Mouse (Mus musculus): ENCODE measurements around the gene Tceal8. TPM values are rescaled to one million over a fixed set of nuclear protein-coding genes. Genes with fewer than 3 reads are reported as not detected.

Gene Tceal8
- polyA plus RNA-seq, 1 experiment = 47.6 TPM

DNA sequence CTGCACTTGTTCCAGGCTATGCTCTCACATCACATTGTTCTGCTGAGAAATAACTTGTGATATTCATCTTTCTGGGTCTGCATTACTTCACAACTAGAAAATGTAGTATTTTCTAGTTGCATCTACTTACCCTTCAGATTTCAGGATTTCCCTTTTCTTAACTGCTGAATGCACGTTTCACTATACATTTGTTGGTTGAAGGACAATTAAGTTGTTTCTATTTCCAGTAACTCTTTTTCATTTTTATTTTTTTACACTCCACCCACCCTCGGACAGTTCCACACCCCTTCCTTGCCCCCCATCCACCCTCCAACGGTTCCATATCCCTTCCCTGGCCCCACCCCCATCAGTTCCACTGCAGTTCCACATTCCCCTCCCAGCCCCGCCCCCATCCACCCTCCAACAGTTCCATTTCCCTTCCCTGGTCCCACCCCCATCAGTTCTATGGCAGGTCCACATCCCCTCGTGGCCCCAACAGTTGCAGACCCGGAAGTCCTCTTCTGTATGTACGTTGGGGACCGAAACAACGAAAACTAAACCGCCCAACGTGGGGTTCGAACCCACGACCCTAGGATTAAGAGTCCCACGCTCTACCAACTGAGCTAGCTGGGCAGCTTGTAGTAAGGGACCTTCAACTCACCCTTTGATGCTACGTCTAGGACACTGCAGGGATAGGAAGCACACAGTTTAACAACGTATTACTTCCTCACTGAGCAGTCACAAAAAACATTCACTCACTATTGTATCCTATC, 23.2 kb upstream of the Tceal8 start:
- H3K27ac ChIP-seq (ENCODE audit: control insufficient read depth, insufficient read depth, low read depth, low read length, poor library complexity) = no peak overlapping the region
- no peaks in the 10 kb centered on the region for H3K4me1 ChIP-seq (ENCODE audit: control insufficient read depth, insufficient read depth, low read length)
- WGBS = 70% methylated on average over 16 of the region's 16 CpGs
- H3K4me3 ChIP-seq (replicated peaks; ENCODE audit: control insufficient read depth, low read depth, low read length) = no peak overlapping the region
- TF ChIP-seq CTCF (IDR thresholded peaks at IDR 0.05; ENCODE audit: control insufficient read depth, insufficient read depth, low read length) (no peak), POLR2A (IDR thresholded peaks at IDR 0.05; ENCODE audit: borderline replicate concordance, control insufficient read depth, low read depth, low read length) (no peak)

DNA sequence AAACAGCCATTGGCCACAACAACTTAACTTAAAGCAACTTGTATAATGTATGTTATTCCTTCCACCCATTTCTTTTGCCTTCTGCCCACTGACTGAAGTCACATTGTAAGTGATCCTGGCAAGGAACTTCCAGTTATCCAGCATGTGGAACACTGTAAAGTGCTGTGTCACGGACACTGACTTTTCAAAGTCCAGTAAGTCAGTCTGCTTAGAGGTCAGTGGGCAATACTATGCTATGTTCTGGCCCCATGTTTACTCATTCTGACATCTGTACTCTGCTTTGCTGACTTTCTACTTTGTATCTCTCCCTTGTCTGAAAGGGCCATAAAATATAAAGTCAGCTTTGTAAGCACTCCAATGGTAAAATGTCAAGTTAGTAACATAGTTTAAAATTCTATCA, 11.0 kb upstream of the Tceal8 start:
- no peak overlapping the region for H3K27ac ChIP-seq (ENCODE audit: control insufficient read depth, insufficient read depth, low read depth, low read length, poor library complexity)
- WGBS = 71% methylated on average over 1 of the region's 1 CpGs
- no peak for TF ChIP-seq POLR2A (IDR thresholded peaks at IDR 0.05; ENCODE audit: borderline replicate concordance, control insufficient read depth, low read depth, low read length)
- TF ChIP-seq CTCF (IDR thresholded peaks at IDR 0.05; ENCODE audit: control insufficient read depth, insufficient read depth, low read length) = no peak
- no peak overlapping the region for H3K4me3 ChIP-seq (replicated peaks; ENCODE audit: control insufficient read depth, low read depth, low read length)
- no peaks in the 10 kb centered on the region for H3K4me1 ChIP-seq (ENCODE audit: control insufficient read depth, insufficient read depth, low read length)

DNA sequence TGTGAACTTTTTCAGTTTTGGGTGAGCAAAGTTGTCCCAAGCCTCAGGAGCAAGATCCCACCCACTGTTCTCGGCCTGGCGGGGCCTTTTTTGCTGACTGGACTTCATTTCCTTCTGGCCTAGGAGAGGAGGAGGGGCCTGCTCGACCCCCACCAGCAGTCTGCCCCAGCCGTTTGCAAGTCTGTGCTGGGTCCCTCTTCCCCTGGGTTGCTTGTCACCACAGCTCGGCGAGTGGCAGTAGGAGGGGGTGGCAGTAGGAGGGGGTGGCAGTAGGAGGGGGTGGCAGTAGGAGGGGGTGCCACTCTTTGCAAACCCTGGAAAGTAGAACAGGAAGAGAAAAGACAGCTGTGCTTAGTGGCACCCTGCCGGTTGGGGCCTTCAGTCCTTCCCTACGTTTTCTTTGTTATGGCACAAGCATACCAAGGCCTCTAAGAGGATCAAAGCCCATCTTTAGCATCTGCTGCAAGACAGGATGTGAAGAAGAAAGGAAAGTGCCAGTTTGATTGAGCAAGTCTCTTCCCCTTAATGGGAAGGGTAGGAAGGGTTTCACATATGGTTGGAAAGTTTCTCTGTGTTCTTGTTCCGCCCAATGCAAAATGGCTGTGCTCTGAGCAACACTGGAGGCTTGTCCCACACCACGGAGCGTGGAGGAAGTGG, 8.9 kb upstream of the Tceal8 start:
- H3K27ac ChIP-seq (ENCODE audit: control insufficient read depth, insufficient read depth, low read depth, low read length, poor library complexity) = no peak overlapping the region
- no peaks in the 10 kb centered on the region for H3K4me1 ChIP-seq (ENCODE audit: control insufficient read depth, insufficient read depth, low read length)
- TF ChIP-seq CTCF (IDR thresholded peaks at IDR 0.05; ENCODE audit: control insufficient read depth, insufficient read depth, low read length) = no peak
- TF ChIP-seq POLR2A (IDR thresholded peaks at IDR 0.05; ENCODE audit: borderline replicate concordance, control insufficient read depth, low read depth, low read length) = no peak
- no peak overlapping the region for H3K4me3 ChIP-seq (replicated peaks; ENCODE audit: control insufficient read depth, low read depth, low read length)
- WGBS = 24% methylated on average over 11 of the region's 11 CpGs

DNA sequence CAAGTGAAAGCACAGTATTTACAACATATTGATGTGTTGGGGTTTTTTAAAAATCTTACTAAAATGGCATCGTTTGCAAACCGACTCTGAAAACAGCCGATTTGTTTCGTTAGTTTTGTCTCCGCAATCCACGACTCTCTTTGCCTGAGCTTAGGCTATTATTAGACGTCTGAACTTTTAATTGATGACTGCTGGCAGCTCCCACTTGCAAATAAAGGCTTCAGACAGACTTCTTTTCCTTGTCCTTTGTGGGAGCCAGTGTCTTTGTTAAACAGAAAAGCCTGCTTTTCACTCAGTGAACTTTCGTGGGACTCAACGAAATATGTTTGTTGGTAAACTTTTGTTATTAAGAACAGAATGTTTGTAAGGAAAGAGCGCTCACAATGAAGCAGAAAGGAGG, 644 bp upstream of the Tceal8 start:
- no peak overlapping the region for H3K4me3 ChIP-seq (replicated peaks; ENCODE audit: control insufficient read depth, low read depth, low read length)
- TF ChIP-seq CTCF (IDR thresholded peaks at IDR 0.05; ENCODE audit: control insufficient read depth, insufficient read depth, low read length) (no peak), POLR2A (IDR thresholded peaks at IDR 0.05; ENCODE audit: borderline replicate concordance, control insufficient read depth, low read depth, low read length) (no peak)
- 31% methylated on average over 10 of the region's 10 CpGs for WGBS
- no peaks in the 10 kb centered on the region; the same call in 1 of the 2 replicates for H3K4me1 ChIP-seq (ENCODE audit: control insufficient read depth, insufficient read depth, low read length)
- no peak overlapping the region for H3K27ac ChIP-seq (ENCODE audit: control insufficient read depth, insufficient read depth, low read depth, low read length, poor library complexity)

DNA sequence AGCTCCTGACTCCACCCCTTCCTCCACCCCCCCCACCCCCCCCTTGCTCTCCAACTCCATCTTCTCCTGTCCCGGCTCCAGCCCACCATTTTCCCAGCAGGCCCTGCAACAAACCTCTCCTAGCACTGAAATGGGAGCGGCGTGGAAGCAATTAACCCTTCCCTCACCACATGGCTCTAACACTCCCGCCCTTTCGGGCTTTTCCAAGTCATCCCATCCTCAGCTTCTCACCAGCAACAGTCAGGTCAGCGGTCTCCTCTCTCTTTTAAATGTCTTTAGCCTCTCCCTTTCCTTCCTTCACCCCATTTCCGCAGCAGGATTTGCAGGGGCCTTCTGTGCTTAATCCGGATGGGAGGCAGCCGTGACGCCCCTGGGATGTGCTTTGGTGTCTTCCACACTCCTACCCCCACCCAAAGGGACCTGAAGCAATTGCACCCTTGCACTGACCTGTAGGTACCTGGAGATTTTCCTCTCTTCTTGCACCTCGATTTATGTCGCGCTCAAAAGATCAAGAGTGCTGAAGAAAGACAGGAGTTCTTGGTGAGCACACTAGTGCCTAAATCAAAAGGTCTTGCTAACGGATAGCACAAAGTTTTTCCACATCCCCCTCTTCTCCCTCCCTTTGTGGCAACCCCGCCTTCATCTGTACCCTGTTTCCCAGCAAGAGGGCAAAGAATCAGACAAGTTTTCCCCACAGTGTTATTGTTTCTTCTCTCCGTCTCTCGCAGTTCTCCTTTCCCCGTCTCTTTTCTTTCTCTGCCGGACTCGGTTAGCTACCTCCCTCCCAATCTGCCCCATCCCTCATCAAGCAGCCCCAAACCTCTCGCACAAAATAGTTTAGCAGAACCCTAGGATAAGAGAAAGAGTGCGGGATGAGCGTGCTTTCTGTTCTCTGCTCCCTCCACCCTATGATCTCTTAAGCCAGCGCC, 689 bp downstream of the Tceal8 start:
- no peak overlapping the region for H3K27ac ChIP-seq (ENCODE audit: control insufficient read depth, insufficient read depth, low read depth, low read length, poor library complexity)
- TF ChIP-seq POLR2A (IDR thresholded peaks at IDR 0.05; ENCODE audit: borderline replicate concordance, control insufficient read depth, low read depth, low read length) = no peak
- no peak for TF ChIP-seq CTCF (IDR thresholded peaks at IDR 0.05; ENCODE audit: control insufficient read depth, insufficient read depth, low read length)
- H3K4me1 ChIP-seq (ENCODE audit: control insufficient read depth, insufficient read depth, low read length) = no peaks in the 10 kb centered on the region; the same call in 1 of the 2 replicates
- 10% methylated on average over 24 of the region's 24 CpGs for WGBS
- peak overlapping the region; percentile 70 for H3K4me3 ChIP-seq (replicated peaks; ENCODE audit: control insufficient read depth, low read depth, low read length)

DNA sequence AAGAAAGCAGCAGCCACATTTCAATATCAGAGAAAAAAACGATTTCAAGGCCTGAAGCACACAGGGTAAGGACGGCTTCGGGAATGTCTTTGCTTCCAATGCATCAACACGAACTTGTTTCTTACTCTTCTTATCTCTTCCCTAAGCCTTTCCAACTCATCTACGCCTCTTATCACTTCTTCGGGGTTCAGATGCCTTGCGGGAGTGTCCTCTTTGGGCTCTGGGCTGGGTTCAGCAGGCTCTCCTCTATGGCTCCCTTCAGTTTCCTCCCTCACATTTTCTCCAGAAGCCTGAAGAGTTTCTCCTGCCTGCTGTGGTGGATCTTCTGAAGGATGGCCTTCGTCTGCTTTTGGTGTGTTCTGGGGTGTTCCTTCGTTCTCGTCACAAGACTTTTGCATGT, 1.5 kb downstream of the Tceal8 start:
- Histone ChIP-seq H3K4me3 (replicated peaks; ENCODE audit: control insufficient read depth, low read depth, low read length) (no peak overlapping the region), H3K27ac (ENCODE audit: control insufficient read depth, insufficient read depth, low read depth, low read length, poor library complexity) (no peak overlapping the region), H3K4me1 (ENCODE audit: control insufficient read depth, insufficient read depth, low read length) (no peaks in the 10 kb centered on the region; the same call in 1 of the 2 replicates)
- TF ChIP-seq CTCF (IDR thresholded peaks at IDR 0.05; ENCODE audit: control insufficient read depth, insufficient read depth, low read length) (no peak), POLR2A (IDR thresholded peaks at IDR 0.05; ENCODE audit: borderline replicate concordance, control insufficient read depth, low read depth, low read length) (no peak)
- WGBS = 75% methylated on average over 10 of the region's 10 CpGs

DNA sequence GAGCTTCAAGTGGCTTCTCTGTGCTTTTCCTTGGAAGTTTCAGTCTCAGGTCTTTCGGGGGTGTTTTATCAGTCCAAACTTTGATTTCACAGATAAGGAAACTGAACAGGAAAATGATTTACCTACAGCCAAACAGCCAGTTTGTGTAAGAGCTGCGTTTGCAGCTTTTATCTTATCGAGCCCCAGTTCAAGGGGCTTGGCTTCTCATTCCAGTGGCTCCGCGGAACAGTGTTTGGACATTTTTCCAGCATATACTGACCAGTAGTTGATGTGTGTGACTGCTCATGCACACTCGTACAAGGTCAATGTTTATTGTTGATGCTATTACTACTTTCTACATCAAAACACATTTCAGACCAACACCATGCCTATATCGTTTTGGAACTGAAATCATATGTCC, 27.9 kb downstream of the Tceal8 start:
- Histone ChIP-seq H3K4me1 (ENCODE audit: control insufficient read depth, insufficient read depth, low read length) (no peaks in the 10 kb centered on the region), H3K27ac (ENCODE audit: control insufficient read depth, insufficient read depth, low read depth, low read length, poor library complexity) (no peak overlapping the region), H3K4me3 (replicated peaks; ENCODE audit: control insufficient read depth, low read depth, low read length) (no peak overlapping the region)
- WGBS = 71% methylated on average over 7 of the region's 7 CpGs
- TF ChIP-seq POLR2A (IDR thresholded peaks at IDR 0.05; ENCODE audit: borderline replicate concordance, control insufficient read depth, low read depth, low read length) (no peak), CTCF (IDR thresholded peaks at IDR 0.05; ENCODE audit: control insufficient read depth, insufficient read depth, low read length) (no peak)

DNA sequence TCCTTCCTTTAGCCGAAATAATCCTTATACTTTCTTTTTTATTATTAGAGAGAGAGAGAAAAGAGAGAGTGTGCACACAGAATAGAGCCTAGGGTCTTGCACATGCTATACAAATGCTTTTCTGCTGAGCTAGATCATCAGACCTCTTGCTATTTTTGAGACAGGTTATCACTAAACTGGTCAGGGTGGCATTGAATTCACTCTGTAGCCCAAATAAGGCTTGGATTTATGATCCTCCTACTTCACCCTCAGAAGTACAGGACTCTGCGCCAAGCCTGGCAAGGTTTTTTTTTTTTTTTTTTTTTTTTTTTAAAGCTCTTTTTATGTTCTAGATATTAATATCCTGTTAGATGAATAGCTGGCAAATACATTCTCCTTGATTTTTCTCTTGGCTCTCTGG, 28.4 kb downstream of the Tceal8 start:
- TF ChIP-seq CTCF (IDR thresholded peaks at IDR 0.05; ENCODE audit: control insufficient read depth, insufficient read depth, low read length) = no peak
- TF ChIP-seq POLR2A (IDR thresholded peaks at IDR 0.05; ENCODE audit: borderline replicate concordance, control insufficient read depth, low read depth, low read length) = no peak
- H3K4me1 ChIP-seq (ENCODE audit: control insufficient read depth, insufficient read depth, low read length) = no peaks in the 10 kb centered on the region
- no peak overlapping the region for H3K4me3 ChIP-seq (replicated peaks; ENCODE audit: control insufficient read depth, low read depth, low read length)
- 70% methylated on average over 2 of the region's 2 CpGs for WGBS
- no peak overlapping the region for H3K27ac ChIP-seq (ENCODE audit: control insufficient read depth, insufficient read depth, low read depth, low read length, poor library complexity)
